Mouse (Mus musculus): ENCODE results near the gene Coa6.

Coa6 gene

GRCm38 (mm10) chr8:126464071-126464470 lies 41.8 kb downstream of the Coa6 start:
- in situ Hi-C loops (cut with MboI, MseI): no loop called here

GRCm38 (mm10) chr8:126473802-126474298 lies 51.5 kb downstream of the Coa6 start:
- in situ Hi-C loops (cut with MboI, MseI): no loop called here

- in situ Hi-C loops (cut with MboI, MseI): no loop called here
Measured at GRCm38 (mm10) chr8:126474299-126475187, 52.2 kb downstream of the Coa6 start, which contains the start of gene Tarbp1. Tarbp1 (minus strand) TSS chr8:126475065.
